Mouse (Mus musculus) right cerebral cortex, postnatal 36 days (tissue): ENCODE data around the gene Irf2bp1.

Experiments
- DNase-seq, 2 experiments: peaks; one replicate each; pipeline ENCODE4 v3.0.0; 2022; ENCODE audit warnings: low spot score in 2 of 2, mixed read lengths in 1 of 2

Gene Irf2bp1

DNA sequence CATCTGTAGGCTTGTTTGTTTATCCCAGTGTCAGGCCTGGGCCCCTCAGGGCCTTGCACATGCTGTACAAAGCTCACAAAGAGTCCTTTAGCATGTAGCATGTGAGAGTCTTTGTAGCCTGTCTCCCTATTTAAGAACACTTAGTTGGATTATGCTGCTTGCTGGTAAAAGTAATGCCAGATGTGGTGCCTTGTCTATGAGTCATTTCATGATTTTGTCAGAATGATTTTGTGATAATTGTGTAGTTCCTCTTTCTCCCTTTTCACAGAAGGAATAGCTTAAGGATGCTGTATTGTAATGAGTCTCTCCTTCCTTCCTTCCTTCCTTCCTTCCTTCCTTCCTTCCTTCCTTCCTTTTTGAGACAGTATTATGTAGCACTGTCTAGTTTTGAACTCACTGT, 24.2 kb downstream of the Irf2bp1 start:
- DNase-seq, result no peak

DNA sequence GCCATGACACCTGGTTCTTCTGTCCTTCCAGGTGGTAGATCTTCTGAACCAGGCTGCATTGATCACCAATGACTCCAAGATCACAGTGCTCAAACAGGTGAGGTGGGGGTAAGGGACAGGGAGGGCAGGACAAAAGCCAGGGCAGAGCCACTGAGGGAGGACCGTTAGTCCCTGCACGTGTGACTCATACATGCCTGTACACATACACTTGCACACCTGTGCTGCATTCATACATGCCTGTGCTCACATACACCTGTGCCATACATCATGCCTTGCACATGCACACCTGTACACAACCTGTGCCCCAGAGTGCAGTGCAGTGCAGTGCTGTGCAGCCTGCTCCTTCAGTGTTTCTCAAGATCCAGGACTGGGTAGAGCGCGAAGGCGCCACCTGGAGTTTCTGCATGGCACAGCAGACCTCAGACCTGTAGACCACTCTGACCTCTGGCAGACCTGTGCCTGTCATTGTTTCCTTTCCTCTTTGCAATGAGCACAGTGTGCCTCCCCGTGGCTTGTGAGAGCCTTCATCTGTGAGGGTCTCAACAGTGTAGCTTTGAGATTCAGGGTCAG, 25.3 kb downstream of the Irf2bp1 start:
- no peak for DNase-seq

DNA sequence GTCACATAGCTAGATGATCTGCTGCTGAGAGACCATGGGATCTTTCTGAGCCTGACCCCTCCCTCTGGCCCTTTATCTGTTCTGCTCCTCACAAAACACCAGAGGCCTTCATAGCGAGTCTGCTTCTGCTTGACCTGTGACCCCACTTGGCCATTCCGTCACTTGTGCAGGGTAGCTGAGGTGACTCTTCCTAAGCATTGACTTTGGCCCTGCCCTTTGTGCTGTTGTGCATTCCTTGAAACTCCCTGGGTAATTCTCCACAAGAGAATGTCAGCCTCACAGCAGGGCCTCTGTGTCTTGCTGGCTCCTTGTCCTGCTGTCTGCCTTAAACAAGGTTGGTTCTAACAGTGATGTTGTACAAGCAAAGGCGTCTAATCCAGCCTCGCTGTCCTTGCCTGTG, 27.8 kb downstream of the Irf2bp1 start:
- DNase-seq, result no peak

- no peak for DNase-seq
Measured at GRCm38 (mm10) chr7:19044616-19045015, 40.8 kb downstream of the Irf2bp1 start.

DNA sequence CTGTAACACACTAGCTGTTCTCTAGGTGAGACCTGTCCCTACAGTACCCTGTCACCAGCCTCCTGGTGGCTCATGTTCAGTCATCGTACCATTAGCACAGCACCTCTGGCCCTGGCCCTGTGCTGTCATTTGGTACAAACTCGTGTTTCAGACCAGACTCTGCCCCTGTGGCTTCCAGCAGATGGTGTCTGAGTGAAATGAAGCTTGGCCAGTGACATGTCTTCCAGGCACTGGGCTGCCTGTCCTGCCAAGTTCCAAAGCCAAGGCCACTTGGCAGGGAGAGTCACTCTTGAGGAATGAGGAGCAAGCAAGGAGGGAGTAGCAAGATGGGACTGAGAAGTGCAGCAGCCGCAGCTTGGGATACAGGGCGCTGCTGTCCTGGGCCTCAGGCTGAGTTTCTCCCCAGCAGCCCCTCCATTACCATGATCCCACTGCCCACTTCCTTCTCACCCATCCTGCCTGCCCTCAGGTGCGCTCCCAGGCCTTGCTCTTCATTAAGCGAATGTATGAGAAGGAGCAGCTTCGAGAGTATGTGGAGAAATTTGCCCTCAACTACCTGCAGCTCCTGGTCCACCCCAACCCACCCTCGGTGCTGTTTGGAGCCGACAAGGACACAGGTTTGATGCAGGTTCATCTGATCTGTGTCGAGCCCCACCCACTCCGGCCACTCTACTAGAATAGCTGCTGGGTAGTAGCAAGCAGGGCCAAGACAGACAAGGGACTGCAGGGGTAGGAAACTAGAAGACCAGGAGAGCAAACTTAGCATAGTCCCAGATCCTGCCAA, 42.6 kb downstream of the Irf2bp1 start:
- no peak for DNase-seq

DNA sequence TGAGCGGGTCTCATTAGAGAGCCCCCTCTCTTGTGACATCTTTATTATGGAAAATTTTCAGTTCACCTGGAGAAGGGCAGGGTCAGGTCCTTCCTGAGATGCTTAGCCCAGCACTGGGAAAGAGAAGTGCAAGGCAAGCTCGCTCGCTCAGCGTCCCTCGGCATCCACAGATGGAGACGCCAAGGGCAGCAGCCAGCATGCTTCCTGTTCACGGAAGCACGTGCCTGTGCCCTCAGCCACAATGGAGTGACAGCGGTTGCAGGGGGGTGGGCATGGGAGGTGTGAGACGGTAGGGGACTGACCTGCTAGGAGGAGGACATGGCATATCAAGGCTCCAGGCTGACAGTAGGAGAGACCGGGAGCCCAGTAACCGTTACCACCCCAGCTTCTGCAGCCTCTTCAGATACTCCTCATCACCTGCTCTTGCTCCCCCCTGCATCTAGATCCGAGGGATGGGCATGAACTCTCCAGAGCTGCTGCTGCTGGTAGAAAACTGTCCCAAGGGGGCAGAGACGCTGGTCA, 44.2 kb downstream of the Irf2bp1 start:
- no peak for DNase-seq

DNA sequence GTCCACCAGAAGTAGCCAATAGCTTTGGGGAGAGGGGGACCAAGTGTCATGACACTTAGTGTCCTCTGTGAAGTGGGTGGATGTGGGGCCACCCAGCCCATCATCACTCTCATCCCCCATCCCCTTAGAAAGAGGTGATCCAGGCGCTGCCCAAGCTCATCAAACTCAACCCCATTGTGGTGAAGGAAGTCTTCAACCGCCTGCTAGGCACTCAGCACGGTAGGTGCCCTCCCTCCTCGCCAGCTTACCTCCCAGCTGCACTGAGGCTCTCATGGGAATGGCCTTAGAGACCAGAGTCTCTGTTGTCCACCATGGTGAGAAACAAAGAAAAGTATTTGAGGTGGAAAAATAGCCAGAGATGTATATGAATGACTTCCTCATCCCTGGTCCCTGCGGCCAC, 45.4 kb downstream of the Irf2bp1 start:
- DNase-seq, result no peak

DNA sequence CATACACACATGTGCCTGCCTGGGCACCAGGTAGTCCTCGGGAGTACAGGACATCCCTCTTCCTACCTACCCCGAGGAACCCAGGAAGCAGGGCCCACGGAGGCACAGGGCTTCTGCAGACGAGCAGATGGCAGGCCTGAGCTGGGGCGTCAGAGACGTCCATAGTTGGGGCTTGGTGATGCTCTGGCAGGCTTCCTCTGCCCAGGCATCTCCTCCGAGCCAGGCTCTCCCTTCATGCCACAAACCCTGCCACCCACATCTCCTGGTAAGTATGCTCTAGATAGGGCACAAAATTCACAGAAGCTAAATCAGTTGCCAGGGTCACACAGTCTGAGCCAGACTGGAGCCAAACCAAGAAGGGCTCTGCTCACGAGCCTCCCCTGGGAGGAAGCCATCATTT, 46.3 kb downstream of the Irf2bp1 start:
- no peak for DNase-seq

GRCm38 (mm10) chr7:19051161-19051560, 47.3 kb downstream of the Irf2bp1 start:
- no peak for DNase-seq

- peak; percentile 65 to 79 for DNase-seq
Measured at GRCm38 (mm10) chr7:19052345-19053135, 48.7 kb downstream of the Irf2bp1 start.

GRCm38 (mm10) chr7:19053136-19053532, 49.3 kb downstream of the Irf2bp1 start:
- DNase-seq, result no peak

- DNase-seq, result no peak
Measured at GRCm38 (mm10) chr7:19054047-19054776, 50.4 kb downstream of the Irf2bp1 start, which contains the start of gene Rsph6a. Rsph6a (plus strand) TSS chr7:19054690.

- no peak for DNase-seq
Measured at GRCm38 (mm10) chr7:19054777-19055076, 50.9 kb downstream of the Irf2bp1 start.

- DNase-seq, result no peak
Measured at GRCm38 (mm10) chr7:19055108-19055507, 51.3 kb downstream of the Irf2bp1 start.
